Mouse (Mus musculus) A20 (cell line): Measurements from ENCODE around the gene Gm45234.
A peak's percentile ranks its signal among the peaks of the same experiment; 100 is the strongest.

Experiments
- DNase-seq: peaks from one replicate; pipeline ENCODE4 v3.0.0-alpha.2; 2011; ENCODE audit warnings: low read depth, low spot score

Gene Gm45234

GRCm38 (mm10) chr6:124708289-124708889 is 47.4 kb downstream of the Gm45234 start:
- no peak for DNase-seq

DNA sequence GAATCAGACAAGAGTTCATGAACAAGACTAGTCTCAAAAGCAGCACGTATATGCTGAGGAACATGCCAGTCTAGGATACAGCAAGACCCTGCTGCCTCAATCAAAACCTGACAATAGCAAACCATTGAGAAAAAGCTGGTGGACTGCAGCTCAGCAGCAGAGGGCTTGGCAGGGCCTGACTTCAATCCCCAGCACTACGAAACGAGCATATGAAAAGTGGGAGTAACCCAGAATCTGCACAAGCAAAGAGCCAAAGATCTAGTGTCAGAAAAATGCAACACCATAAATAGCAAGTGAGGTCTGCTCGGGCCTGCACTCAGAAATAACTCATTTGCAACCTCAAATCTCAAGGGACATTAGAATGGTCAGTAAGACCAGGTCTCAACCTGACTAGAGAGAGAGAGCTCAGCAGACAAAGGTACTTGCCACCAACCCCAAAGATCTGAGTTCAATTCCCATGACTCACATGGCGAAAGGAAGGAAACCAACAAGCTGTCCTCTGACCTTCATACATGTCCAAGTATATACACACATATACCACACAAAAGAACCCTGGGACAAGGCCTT is 49.7 kb downstream of the Gm45234 start:
- DNase-seq: no peak

GRCm38 (mm10) chr6:124704417-124704816 is 51.4 kb downstream of the Gm45234 start:
- DNase-seq: no peak

GRCm38 (mm10) chr6:124703789-124704188 is 52.0 kb downstream of the Gm45234 start:
- no peak for DNase-seq

DNA sequence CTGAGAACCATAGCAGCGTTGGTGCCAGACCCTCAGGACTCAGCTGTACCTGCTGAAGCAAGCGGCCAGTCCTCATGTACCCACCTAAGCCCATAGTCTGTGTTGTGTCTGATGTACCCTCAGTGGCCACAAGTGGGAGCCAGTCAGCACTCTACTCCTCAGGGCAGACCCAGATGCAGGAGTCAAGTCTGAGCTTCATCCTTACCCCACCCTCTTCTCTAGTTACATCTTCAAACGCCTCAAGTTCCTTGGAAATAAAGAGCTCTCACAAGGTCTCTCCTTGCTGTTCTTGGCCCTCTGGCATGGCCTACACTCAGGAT is 53.1 kb downstream of the Gm45234 start:
- DNase-seq: peak; percentile 77

GRCm38 (mm10) chr6:124702102-124702783 is 53.6 kb downstream of the Gm45234 start:
- no peak for DNase-seq

DNA sequence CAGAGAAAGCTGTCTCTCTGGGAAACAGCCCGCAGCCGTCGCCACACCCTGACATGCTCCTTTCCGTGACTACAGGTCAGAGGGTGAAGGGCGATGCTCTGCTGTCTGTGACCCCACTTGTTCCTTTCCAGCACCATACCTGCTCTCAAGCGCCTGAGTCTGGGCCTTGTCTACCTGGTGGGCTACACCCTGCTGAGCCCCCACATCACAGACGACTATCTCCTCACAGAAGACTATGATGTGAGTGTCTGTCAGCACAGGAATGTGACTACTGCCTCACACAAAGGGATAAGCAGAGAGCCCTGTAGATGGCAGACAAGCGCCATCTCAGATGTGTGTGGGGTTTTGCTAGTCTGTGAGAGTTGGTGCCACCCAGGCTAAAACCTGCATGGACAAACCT is 54.5 kb downstream of the Gm45234 start:
- DNase-seq: peak; percentile 54

DNA sequence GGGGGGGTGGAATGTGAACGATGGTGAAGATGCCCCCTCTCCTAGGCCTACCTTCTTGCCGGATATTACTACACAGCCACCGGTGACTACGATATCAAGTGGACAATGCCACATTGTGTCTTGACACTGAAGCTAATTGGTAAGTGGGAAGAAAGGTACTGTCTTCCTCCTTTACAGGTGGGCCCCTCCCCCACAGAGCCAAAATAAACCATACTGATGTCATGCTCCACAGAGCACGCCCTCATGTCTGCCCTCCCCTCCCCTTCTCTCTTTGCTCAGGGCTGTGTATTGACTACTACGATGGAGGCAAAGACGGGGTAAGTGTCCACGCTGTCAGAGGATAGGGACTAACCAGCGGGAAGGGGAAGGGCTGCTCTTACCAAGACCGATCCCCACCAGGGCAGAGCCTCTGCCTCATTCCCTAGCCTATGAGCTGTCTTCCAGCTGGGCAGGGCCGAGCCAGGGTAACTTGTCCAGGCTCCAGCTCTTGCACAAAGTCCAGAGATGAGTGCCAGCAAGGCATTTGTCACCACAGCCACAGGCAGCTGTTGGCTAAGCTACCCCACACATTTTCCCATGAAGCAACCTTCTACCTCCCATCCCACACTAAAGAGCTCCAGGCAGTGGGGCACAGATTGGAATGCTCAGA is 55.7 kb downstream of the Gm45234 start:
- peak; percentile 60 for DNase-seq

- no peak for DNase-seq
Observed at GRCm38 (mm10) chr6:124699366-124699765, 56.5 kb downstream of the Gm45234 start.

GRCm38 (mm10) chr6:124698751-124699150 is 57.1 kb downstream of the Gm45234 start:
- no peak for DNase-seq

GRCm38 (mm10) chr6:124696441-124697150 is 59.2 kb downstream of the Gm45234 start:
- DNase-seq: no peak

- DNase-seq: no peak
Observed at GRCm38 (mm10) chr6:124694166-124694955, 61.5 kb downstream of the Gm45234 start.

- no peak for DNase-seq
Observed at GRCm38 (mm10) chr6:124693243-124693981, 62.4 kb downstream of the Gm45234 start.

DNA sequence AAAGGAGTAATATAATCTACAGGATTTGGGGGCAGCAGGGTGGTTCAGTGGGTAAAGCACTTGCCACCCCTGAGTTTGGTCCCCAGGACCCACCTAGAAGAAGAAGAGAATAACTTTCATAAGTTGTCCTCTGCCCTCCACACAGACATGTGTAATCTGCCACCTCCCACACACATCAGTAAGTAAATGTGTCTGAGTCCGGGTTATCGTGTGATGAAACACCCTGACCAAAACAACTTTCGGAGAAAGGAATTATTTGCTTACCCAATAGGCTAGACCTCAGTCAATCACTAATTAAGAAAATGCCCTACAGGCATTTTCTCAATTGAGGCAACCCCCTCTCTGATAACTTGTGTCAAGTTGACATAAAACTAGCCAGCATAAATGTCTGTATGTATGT is 65.3 kb downstream of the Gm45234 start:
- DNase-seq: no peak
